Mouse (Mus musculus): ENCODE data around the gene Ippk. TPM values are rescaled to one million over a fixed set of nuclear protein-coding genes. Genes with fewer than 3 reads are reported as not detected.
A peak's percentile ranks its signal among the peaks of the same experiment; 100 is the strongest.

The Ippk gene
- polyA plus RNA-seq, 1 experiment: 3.8 TPM

DNA sequence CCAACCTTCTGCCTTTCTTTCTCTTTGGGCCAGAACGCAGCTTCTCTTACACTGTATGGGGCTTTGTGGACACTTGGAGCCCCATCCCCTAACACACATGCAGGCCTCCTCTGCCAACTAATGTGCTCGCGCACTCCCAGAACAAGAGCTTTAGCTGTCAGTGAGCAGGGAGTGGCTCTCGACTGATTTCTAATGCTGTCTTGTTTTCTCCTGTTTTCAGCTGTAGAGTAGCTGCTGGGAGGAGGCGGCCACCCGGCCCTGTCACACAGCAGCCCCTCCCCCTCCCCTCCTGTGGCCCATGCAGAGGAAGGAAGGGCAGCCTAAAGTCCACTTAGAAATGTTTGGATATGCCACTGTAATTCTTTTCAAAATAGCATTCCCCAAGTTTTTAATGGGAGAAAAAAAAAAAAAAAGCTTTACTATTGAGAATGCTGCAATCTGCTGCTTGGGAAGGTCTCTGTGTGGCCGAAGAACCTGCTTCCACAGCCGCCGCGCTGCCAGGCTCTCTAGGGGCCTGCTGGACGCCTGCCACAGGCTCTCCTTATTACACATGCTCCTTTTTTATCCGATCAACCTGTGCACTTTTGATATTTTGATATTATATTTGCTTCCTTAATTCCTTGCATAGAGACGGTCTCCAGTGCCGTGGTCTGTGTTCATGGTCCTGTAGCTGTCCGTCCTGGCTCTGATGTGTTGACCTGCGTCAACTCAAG, 36.1 kb upstream of the Ippk start:
- Histone ChIP-seq H3K4me3 (ENCODE audit: insufficient read depth, low read length) (no peak overlapping the region), H3K27ac (ENCODE audit: insufficient read depth, low read depth, low read length) (no peak overlapping the region), H3K4me1 (ENCODE audit: control insufficient read depth, insufficient read depth, low read length) (peaks cover 3% of the 10 kb centered on the region)
- TF ChIP-seq CTCF (IDR thresholded peaks at IDR 0.05; ENCODE audit: low read depth, low read length) (no peak), POLR2A (IDR thresholded peaks at IDR 0.05; ENCODE audit: borderline replicate concordance, low read depth, low read length) (no peak)

DNA sequence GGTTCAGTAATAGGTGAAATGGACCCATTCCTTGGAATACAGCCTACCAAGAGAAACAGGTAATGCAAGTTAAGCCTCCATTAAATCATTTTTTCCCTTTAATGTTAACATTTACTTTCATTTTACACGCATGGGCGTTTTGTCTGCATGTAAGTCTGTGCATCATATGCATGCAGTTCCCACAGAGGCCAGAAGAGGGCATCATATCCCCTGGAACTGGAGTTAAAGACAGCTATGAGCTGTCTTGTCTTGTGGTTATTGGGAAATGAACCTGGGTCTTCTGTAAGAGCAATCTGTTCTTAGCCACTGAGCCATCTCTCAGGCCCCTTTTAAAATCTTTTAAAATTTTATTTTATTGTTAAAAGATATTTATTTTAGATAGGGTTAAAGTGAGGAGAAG, 29.7 kb upstream of the Ippk start:
- Histone ChIP-seq H3K4me1 (ENCODE audit: control insufficient read depth, insufficient read depth, low read length) (peaks cover 5% of the 10 kb centered on the region; the same call in 1 of the 2 replicates), H3K4me3 (ENCODE audit: insufficient read depth, low read length) (no peak overlapping the region), H3K27ac (ENCODE audit: insufficient read depth, low read depth, low read length) (no peak overlapping the region)
- no peak for TF ChIP-seq CTCF (IDR thresholded peaks at IDR 0.05; ENCODE audit: low read depth, low read length)
- TF ChIP-seq POLR2A (IDR thresholded peaks at IDR 0.05; ENCODE audit: borderline replicate concordance, low read depth, low read length): no peak

DNA sequence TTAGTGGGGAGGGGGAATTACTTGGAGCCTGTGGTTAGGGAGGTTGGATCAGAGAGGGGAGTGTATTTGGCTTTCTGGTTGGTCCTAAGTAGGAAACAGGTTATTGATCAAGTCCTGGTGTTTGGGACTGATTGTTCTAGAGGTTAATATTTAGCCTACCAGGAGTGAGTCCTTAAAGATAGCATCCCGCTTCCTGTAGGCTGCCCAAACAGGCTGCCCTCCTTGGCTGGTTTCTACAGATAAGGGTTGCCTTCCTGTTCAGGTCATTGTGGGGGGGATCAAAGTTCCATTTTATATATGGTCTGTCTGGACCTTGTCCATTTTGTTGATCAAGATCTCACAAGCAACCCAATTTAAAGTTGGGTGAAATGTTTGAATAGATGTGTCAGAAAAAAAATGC, 27.5 kb upstream of the Ippk start:
- no peak for TF ChIP-seq CTCF (IDR thresholded peaks at IDR 0.05; ENCODE audit: low read depth, low read length)
- TF ChIP-seq POLR2A (IDR thresholded peaks at IDR 0.05; ENCODE audit: borderline replicate concordance, low read depth, low read length): no peak
- Histone ChIP-seq H3K4me3 (ENCODE audit: insufficient read depth, low read length) (no peak overlapping the region), H3K4me1 (ENCODE audit: control insufficient read depth, insufficient read depth, low read length) (peaks cover 5% of the 10 kb centered on the region; the same call in 1 of the 2 replicates), H3K27ac (ENCODE audit: insufficient read depth, low read depth, low read length) (no peak overlapping the region)

DNA sequence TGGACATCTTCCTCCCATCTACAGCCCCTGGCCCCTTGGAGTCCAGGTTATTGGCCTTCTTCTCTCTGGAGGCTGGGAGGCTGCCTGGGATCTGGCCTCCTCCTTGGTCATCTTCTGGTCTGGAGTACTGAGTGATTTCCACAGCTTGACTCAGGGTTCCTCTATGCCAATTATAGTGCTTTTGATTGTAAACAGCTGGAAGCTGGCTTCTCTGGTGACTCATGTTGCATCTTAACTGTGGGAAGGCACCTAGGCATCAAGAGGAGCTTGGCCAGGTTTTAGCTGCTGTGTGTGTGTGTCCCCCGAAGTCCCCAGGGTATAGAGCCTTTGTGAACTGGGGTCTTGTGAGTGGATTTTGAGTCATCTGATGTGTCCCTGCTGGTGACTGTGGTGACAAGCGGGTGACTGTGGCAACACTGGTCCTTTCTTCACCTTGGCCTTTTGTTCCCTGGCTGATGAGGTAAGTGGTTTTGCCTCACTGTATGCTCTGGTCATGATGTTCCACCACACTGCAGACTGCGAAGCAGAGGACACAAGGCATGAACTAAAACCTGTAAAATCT, 26.1 kb upstream of the Ippk start:
- peaks cover 5% of the 10 kb centered on the region; the same call in 1 of the 2 replicates for H3K4me1 ChIP-seq (ENCODE audit: control insufficient read depth, insufficient read depth, low read length)
- H3K4me3 ChIP-seq (ENCODE audit: insufficient read depth, low read length): no peak overlapping the region
- no peak overlapping the region for H3K27ac ChIP-seq (ENCODE audit: insufficient read depth, low read depth, low read length)
- TF ChIP-seq POLR2A (IDR thresholded peaks at IDR 0.05; ENCODE audit: borderline replicate concordance, low read depth, low read length) (no peak), CTCF (IDR thresholded peaks at IDR 0.05; ENCODE audit: low read depth, low read length) (no peak)

DNA sequence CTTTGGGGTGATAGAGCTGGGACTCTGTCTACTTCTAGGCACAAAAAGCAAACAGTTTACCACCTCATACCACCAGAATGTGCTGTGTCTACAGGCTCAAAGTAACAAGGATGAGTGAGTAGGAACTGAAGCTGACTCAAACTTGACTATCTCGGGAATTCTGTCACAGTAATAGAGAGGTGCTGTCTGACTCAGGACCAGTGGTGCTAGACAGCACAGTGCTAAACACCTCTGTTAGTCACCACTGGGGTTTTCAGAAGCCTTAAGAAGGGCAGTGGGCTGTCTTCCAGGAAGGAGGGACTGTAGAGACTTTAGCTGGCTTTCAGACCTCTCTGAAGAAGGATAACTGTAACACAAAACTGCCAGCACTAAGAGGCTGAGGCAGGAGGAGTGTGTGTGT, 24.3 kb upstream of the Ippk start:
- Histone ChIP-seq H3K4me3 (ENCODE audit: insufficient read depth, low read length) (no peak overlapping the region), H3K4me1 (ENCODE audit: control insufficient read depth, insufficient read depth, low read length) (peaks cover 5% of the 10 kb centered on the region; the same call in 1 of the 2 replicates), H3K27ac (ENCODE audit: insufficient read depth, low read depth, low read length) (no peak overlapping the region)
- TF ChIP-seq POLR2A (IDR thresholded peaks at IDR 0.05; ENCODE audit: borderline replicate concordance, low read depth, low read length): no peak
- TF ChIP-seq CTCF (IDR thresholded peaks at IDR 0.05; ENCODE audit: low read depth, low read length): no peak

DNA sequence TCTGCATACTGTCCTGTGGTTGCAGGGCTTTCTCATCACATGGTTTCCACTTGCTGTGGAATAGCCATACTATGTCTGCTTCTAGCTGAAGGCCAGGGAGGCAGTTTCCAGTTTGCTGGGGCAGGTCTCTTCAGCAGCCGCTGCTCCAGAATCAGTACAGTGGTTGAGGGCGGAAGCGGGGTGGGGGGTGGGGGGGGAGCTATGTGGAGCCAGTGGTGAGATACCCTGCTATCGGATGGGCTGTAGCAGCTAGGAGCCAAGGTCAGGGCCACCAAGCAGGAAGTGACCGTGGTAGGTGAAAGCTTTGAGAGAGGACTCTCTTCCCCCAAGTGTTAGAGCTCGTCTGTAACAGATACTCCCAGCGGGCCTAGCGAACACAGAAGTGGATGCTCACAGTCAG, 22.9 kb upstream of the Ippk start:
- TF ChIP-seq POLR2A (IDR thresholded peaks at IDR 0.05; ENCODE audit: borderline replicate concordance, low read depth, low read length) (no peak), CTCF (IDR thresholded peaks at IDR 0.05; ENCODE audit: low read depth, low read length) (no peak)
- peaks cover 5% of the 10 kb centered on the region; the same call in 1 of the 2 replicates for H3K4me1 ChIP-seq (ENCODE audit: control insufficient read depth, insufficient read depth, low read length)
- H3K27ac ChIP-seq (ENCODE audit: insufficient read depth, low read depth, low read length): no peak overlapping the region
- H3K4me3 ChIP-seq (ENCODE audit: insufficient read depth, low read length): no peak overlapping the region

DNA sequence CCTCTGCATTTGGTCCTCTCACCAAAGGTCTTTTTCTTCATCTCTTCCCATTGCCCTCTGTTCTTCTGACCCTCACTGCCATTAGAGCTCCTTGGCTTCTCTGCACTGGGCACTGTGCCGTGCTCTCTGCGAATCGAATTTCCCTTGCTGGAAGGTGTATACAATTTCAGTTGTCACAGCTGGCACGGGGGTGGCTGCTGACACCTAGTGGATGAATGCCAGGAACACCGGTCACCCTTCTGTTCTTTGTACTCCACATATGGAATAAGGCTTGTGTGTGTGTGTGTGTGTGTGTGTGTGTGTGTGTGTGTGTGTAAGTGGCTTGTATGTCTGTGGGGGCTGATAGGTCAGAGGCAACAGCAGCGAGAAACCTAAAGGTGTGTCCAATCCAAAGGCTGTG, 20.9 kb upstream of the Ippk start:
- no peak overlapping the region for H3K27ac ChIP-seq (ENCODE audit: insufficient read depth, low read depth, low read length)
- H3K4me1 ChIP-seq (ENCODE audit: control insufficient read depth, insufficient read depth, low read length): no peaks in the 10 kb centered on the region
- H3K4me3 ChIP-seq (ENCODE audit: insufficient read depth, low read length): no peak overlapping the region
- no peak for TF ChIP-seq CTCF (IDR thresholded peaks at IDR 0.05; ENCODE audit: low read depth, low read length)
- no peak for TF ChIP-seq POLR2A (IDR thresholded peaks at IDR 0.05; ENCODE audit: borderline replicate concordance, low read depth, low read length)

DNA sequence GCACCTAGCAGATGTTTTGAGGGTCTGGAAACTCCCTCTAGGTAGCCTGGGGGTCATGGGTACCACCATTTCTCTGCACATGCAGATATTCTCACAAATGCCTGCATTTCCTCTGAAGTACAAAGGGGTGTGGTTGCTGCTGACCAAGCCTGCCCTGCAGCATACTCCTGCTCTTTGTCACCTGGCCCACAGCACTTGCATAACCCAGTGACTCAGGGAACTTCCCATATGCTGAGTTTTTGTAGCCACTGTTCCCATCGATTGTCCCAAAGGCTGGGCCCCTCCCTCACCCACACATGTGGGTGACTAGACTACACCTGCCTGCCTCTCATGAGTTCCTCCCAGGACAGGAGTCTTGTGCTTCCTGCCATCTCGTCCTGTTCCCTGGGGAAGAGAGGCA, 18.4 kb upstream of the Ippk start:
- TF ChIP-seq POLR2A (IDR thresholded peaks at IDR 0.05; ENCODE audit: borderline replicate concordance, low read depth, low read length): no peak
- no peak for TF ChIP-seq CTCF (IDR thresholded peaks at IDR 0.05; ENCODE audit: low read depth, low read length)
- Histone ChIP-seq H3K27ac (ENCODE audit: insufficient read depth, low read depth, low read length) (no peak overlapping the region), H3K4me1 (ENCODE audit: control insufficient read depth, insufficient read depth, low read length) (no peaks in the 10 kb centered on the region), H3K4me3 (ENCODE audit: insufficient read depth, low read length) (no peak overlapping the region)

DNA sequence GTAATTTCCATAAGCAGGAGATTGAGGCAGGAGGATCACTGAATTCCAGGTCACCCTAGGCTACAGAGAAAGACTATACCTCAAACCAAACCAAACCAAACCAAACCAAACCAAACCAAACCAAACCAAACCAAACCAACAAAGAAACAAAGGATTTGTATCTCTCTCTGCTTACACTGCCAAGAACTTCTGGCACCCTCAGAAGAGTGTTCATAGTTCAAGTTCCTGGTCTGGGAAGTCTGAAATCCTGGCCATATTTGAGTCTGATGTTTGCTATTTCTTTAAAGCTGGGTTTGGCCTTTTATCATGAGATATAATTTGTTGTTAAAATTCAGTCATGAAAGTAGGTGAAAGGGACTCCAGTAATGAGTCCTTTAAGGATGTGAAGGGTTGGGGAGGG, 13.3 kb upstream of the Ippk start:
- TF ChIP-seq POLR2A (IDR thresholded peaks at IDR 0.05; ENCODE audit: borderline replicate concordance, low read depth, low read length) (no peak), CTCF (IDR thresholded peaks at IDR 0.05; ENCODE audit: low read depth, low read length) (no peak)
- Histone ChIP-seq H3K4me1 (ENCODE audit: control insufficient read depth, insufficient read depth, low read length) (no peaks in the 10 kb centered on the region), H3K27ac (ENCODE audit: insufficient read depth, low read depth, low read length) (no peak overlapping the region), H3K4me3 (ENCODE audit: insufficient read depth, low read length) (no peak overlapping the region)

DNA sequence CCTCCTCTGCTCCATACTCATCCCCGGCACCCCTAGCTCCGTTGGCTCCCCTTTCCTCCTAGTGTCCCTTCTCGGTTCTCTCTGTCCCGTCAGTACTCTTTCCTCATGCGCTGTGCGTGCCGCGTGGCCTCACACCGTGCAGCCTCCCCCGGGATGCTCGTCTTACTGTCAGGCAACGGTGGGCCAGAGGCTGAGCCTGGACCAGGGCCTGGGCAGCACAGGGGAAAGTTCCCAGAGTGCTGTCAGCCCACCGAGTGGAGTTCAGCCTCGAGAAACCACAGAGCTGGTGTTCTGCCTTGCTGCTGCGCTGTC, 513 bp downstream of the Ippk start:
- no peak overlapping the region for H3K27ac ChIP-seq (ENCODE audit: insufficient read depth, low read depth, low read length)
- TF ChIP-seq CTCF (IDR thresholded peaks at IDR 0.05; ENCODE audit: low read depth, low read length): no peak
- no peak for TF ChIP-seq POLR2A (IDR thresholded peaks at IDR 0.05; ENCODE audit: borderline replicate concordance, low read depth, low read length)
- peak overlapping the region; percentile 85 for H3K4me3 ChIP-seq (ENCODE audit: insufficient read depth, low read length)
- H3K4me1 ChIP-seq (ENCODE audit: control insufficient read depth, insufficient read depth, low read length): peaks cover 14% of the 10 kb centered on the region
